Mouse (Mus musculus) heart, embryonic 10.5 days (tissue): ENCODE results near the gene Sparcl1. TPM values are rescaled to one million over a fixed set of nuclear protein-coding genes. Genes with fewer than 3 reads are reported as not detected.

ENCODE experiments used
- DNase-seq: peaks from one replicate; pipeline ENCODE4 v3.0.0-alpha.2; 2017; ENCODE audit warnings: low spot score
- H3K27ac ChIP-seq: fragments of 300-500 bp; sonication (generic); 2 replicates; pipeline ENCODE4 v1.5.1; 2016; ENCODE audit warnings: mild to moderate bottlenecking
- H3K27me3 ChIP-seq: fragments of 300-500 bp; sonication (generic); 2 replicates; pipeline ENCODE4 v1.6.1; 2016; ENCODE audit warnings: mild to moderate bottlenecking; ENCODE audit not compliant: poor library complexity, insufficient read depth, severe bottlenecking
- H3K36me3 ChIP-seq: fragments of 300-500 bp; sonication (generic); 2 replicates; pipeline ENCODE4 v1.6.1; 2016; ENCODE audit warnings: mild to moderate bottlenecking, moderate library complexity
- H3K4me1 ChIP-seq: fragments of 300-500 bp; sonication (generic); 2 replicates; pipeline ENCODE4 v1.6.1; 2016; ENCODE audit warnings: mild to moderate bottlenecking
- H3K4me3 ChIP-seq: fragments of 300-500 bp; sonication (generic); 2 replicates; pipeline ENCODE4 v1.5.1; 2016; ENCODE audit warnings: mild to moderate bottlenecking, moderate library complexity
- H3K9me3 ChIP-seq: fragments of 300-500 bp; sonication (generic); 2 replicates; pipeline ENCODE4 v1.6.1; 2016; ENCODE audit warnings: mild to moderate bottlenecking, moderate library complexity
- WGBS: fragments of 180-500 bp; shearing (Covaris S2); methylation state at CpG from one replicate; pipeline ENCODE4 v1.1.7; 2016; 5-methylcytosine and 5-hydroxymethylcytosine counted together
- polyA plus RNA-seq: library from polyadenylated mRNA; unstranded; fragments of >200 nt; fragmentation: Nextera tagmentation; extraction: Ambion mirVana; gene quantifications from 2 replicates; pipeline ENCODE4 v1.2.1, GENCODE M21; 2016

Gene Sparcl1
- polyA plus RNA-seq, 1 experiment from 2014 or later = 17.7 TPM

GRCm38 (mm10) chr5:104072272-104072886 lies 41.2 kb downstream of the Sparcl1 start:
- H3K4me3 ChIP-seq = no peak overlapping the region
- no peaks in the 10 kb centered on the region for H3K9me3 ChIP-seq
- peak; percentile 83 for DNase-seq
- H3K27ac ChIP-seq = peak overlapping the region; percentile 74
- H3K27me3 ChIP-seq = peaks cover 6% of the 10 kb centered on the region
- 29% methylated on average over 6 of the region's 8 CpGs for WGBS
- H3K36me3 ChIP-seq = no peaks in the 10 kb centered on the region
- peaks cover 12% of the 10 kb centered on the region for H3K4me1 ChIP-seq

- H3K4me3 ChIP-seq = no peak overlapping the region
- no peaks in the 10 kb centered on the region for H3K9me3 ChIP-seq
- 60% methylated on average over 4 of the region's 4 CpGs for WGBS
- peaks cover 6% of the 10 kb centered on the region; the same call in 1 of the 2 replicates for H3K4me1 ChIP-seq
- H3K27me3 ChIP-seq = peaks cover 6% of the 10 kb centered on the region
- no peaks in the 10 kb centered on the region for H3K36me3 ChIP-seq
- H3K27ac ChIP-seq = no peak overlapping the region
- DNase-seq = no peak
Observed at GRCm38 (mm10) chr5:104071048-104071447, 42.5 kb downstream of the Sparcl1 start.

GRCm38 (mm10) chr5:104068751-104069150 lies 44.8 kb downstream of the Sparcl1 start:
- Histone ChIP-seq H3K36me3 (peaks cover 11% of the 10 kb centered on the region), H3K9me3 (no peaks in the 10 kb centered on the region), H3K27me3 (no peaks in the 10 kb centered on the region), H3K4me1 (peaks cover 6% of the 10 kb centered on the region; the same call in 1 of the 2 replicates), H3K27ac (no peak overlapping the region), H3K4me3 (no peak overlapping the region)
- 84% methylated on average over 7 of the region's 7 CpGs for WGBS
- DNase-seq = no peak

- 89% methylated on average over 11 of the region's 11 CpGs for WGBS
- Histone ChIP-seq H3K9me3 (no peaks in the 10 kb centered on the region), H3K4me1 (no peaks in the 10 kb centered on the region), H3K36me3 (peaks cover 63% of the 10 kb centered on the region), H3K4me3 (no peak overlapping the region), H3K27me3 (no peaks in the 10 kb centered on the region), H3K27ac (no peak overlapping the region)
- no peak for DNase-seq
Observed at GRCm38 (mm10) chr5:104062773-104063551, 50.6 kb downstream of the Sparcl1 start.

- DNase-seq = no peak
- H3K27me3 ChIP-seq = no peaks in the 10 kb centered on the region
- no peak overlapping the region for H3K4me3 ChIP-seq
- WGBS = 83% methylated on average over 13 of the region's 13 CpGs
- H3K36me3 ChIP-seq = peaks cover 64% of the 10 kb centered on the region
- no peaks in the 10 kb centered on the region for H3K9me3 ChIP-seq
- no peak overlapping the region for H3K27ac ChIP-seq
- no peaks in the 10 kb centered on the region for H3K4me1 ChIP-seq
Observed at GRCm38 (mm10) chr5:104061936-104062772, 51.4 kb downstream of the Sparcl1 start.

GRCm38 (mm10) chr5:104060429-104060828 lies 53.1 kb downstream of the Sparcl1 start:
- Histone ChIP-seq H3K4me3 (no peak overlapping the region), H3K4me1 (no peaks in the 10 kb centered on the region), H3K27ac (no peak overlapping the region), H3K36me3 (peaks cover 76% of the 10 kb centered on the region), H3K27me3 (no peaks in the 10 kb centered on the region), H3K9me3 (no peaks in the 10 kb centered on the region)
- WGBS = 92% methylated on average over 5 of the region's 5 CpGs
- no peak for DNase-seq

- Histone ChIP-seq H3K4me1 (no peaks in the 10 kb centered on the region), H3K9me3 (no peaks in the 10 kb centered on the region), H3K27ac (no peak overlapping the region), H3K4me3 (no peak overlapping the region), H3K27me3 (no peaks in the 10 kb centered on the region), H3K36me3 (peaks cover 76% of the 10 kb centered on the region)
- 85% methylated on average over 9 of the region's 9 CpGs for WGBS
- no peak for DNase-seq
Observed at GRCm38 (mm10) chr5:104059628-104060027, 53.9 kb downstream of the Sparcl1 start.

- Histone ChIP-seq H3K4me3 (no peak overlapping the region), H3K36me3 (peaks cover 67% of the 10 kb centered on the region), H3K27me3 (no peaks in the 10 kb centered on the region), H3K4me1 (no peaks in the 10 kb centered on the region), H3K27ac (no peak overlapping the region), H3K9me3 (no peaks in the 10 kb centered on the region)
- 69% methylated on average over 15 of the region's 15 CpGs for WGBS
- DNase-seq = no peak
Observed at GRCm38 (mm10) chr5:104058021-104058420, 55.5 kb downstream of the Sparcl1 start.

GRCm38 (mm10) chr5:104056295-104056694 lies 57.2 kb downstream of the Sparcl1 start:
- 92% methylated on average over 7 of the region's 7 CpGs for WGBS

GRCm38 (mm10) chr5:104055816-104056215 lies 57.7 kb downstream of the Sparcl1 start:
- no peaks in the 10 kb centered on the region for H3K27me3 ChIP-seq
- H3K4me3 ChIP-seq = no peak overlapping the region
- H3K27ac ChIP-seq = no peak overlapping the region
- H3K36me3 ChIP-seq = peaks cover 67% of the 10 kb centered on the region
- H3K4me1 ChIP-seq = no peaks in the 10 kb centered on the region
- no peak for DNase-seq
- H3K9me3 ChIP-seq = no peaks in the 10 kb centered on the region
- 82% methylated on average over 4 of the region's 4 CpGs for WGBS

More at GRCm38 (mm10) chr5:104056295-104056694, 57.2 kb downstream of the Sparcl1 start:
- Histone ChIP-seq H3K9me3 (no peaks in the 10 kb centered on the region), H3K4me1 (no peaks in the 10 kb centered on the region), H3K27ac (no peak overlapping the region), H3K4me3 (no peak overlapping the region), H3K36me3 (peaks cover 67% of the 10 kb centered on the region), H3K27me3 (no peaks in the 10 kb centered on the region)
- DNase-seq = no peak

- Histone ChIP-seq H3K4me3 (no peak overlapping the region), H3K36me3 (peaks cover 63% of the 10 kb centered on the region), H3K4me1 (no peaks in the 10 kb centered on the region), H3K27me3 (no peaks in the 10 kb centered on the region), H3K9me3 (no peaks in the 10 kb centered on the region), H3K27ac (no peak overlapping the region)
- 87% methylated on average over 4 of the region's 4 CpGs for WGBS
- no peak for DNase-seq
Observed at GRCm38 (mm10) chr5:104054938-104055337, 58.6 kb downstream of the Sparcl1 start.

- H3K9me3 ChIP-seq = no peaks in the 10 kb centered on the region
- 60% methylated on average over 8 of the region's 8 CpGs for WGBS
- H3K4me1 ChIP-seq = peaks cover 3% of the 10 kb centered on the region; the same call in 1 of the 2 replicates
- no peaks in the 10 kb centered on the region for H3K27me3 ChIP-seq
- peaks cover 46% of the 10 kb centered on the region for H3K36me3 ChIP-seq
- no peak overlapping the region for H3K27ac ChIP-seq
- no peak overlapping the region for H3K4me3 ChIP-seq
- no peak for DNase-seq
Observed at GRCm38 (mm10) chr5:104052956-104053355, 60.6 kb downstream of the Sparcl1 start.
